Mouse (Mus musculus): ENCODE data around the gene Ndufaf7. TPM values are rescaled to one million over a fixed set of nuclear protein-coding genes. Genes with fewer than 3 reads are reported as not detected.

Ndufaf7 gene
- polyA plus RNA-seq, 1 experiment from 2014 or later, result 51.7 TPM

Other genes starting within 250 kb of the Ndufaf7 start
- 4.9 and 5.7 TPM in 2 replicates for gene Strn, start 199.9 kb upstream of the Ndufaf7 start, polyA plus RNA-seq (2015; fragmentation: Nextera tagmentation; extraction: Ambion mirVana)
- 10.0 and 13.3 TPM in 2 replicates for gene Heatr5b, start 101.8 kb upstream of the Ndufaf7 start, polyA plus RNA-seq (2015; fragmentation: Nextera tagmentation; extraction: Ambion mirVana)
- gene Gpatch11, start 101.6 kb upstream of the Ndufaf7 start, polyA plus RNA-seq (2015; fragmentation: Nextera tagmentation; extraction: Ambion mirVana), result 43.2 and 44.7 TPM in 2 replicates
- 16.0 and 16.4 TPM in 2 replicates for gene Eif2ak2, start 54.6 kb upstream of the Ndufaf7 start, polyA plus RNA-seq (2015; fragmentation: Nextera tagmentation; extraction: Ambion mirVana)
- 0.14 and 0.35 TPM in 2 replicates for gene Sult6b1, start 30.1 kb upstream of the Ndufaf7 start, polyA plus RNA-seq (2015; fragmentation: Nextera tagmentation; extraction: Ambion mirVana)
- gene Cebpzos, start 20.6 kb upstream of the Ndufaf7 start, polyA plus RNA-seq (2015; fragmentation: Nextera tagmentation; extraction: Ambion mirVana), result 113 and 115 TPM in 2 replicates
- gene Cebpz, start 70 bp upstream of the Ndufaf7 start, polyA plus RNA-seq (2015; fragmentation: Nextera tagmentation; extraction: Ambion mirVana), result 54.3 and 54.4 TPM in 2 replicates
- gene Prkd3, start 83.7 kb downstream of the Ndufaf7 start, polyA plus RNA-seq (2015; fragmentation: Nextera tagmentation; extraction: Ambion mirVana), result 32.6 and 34.5 TPM in 2 replicates
- gene Qpct, start 114.8 kb downstream of the Ndufaf7 start, polyA plus RNA-seq (2015; fragmentation: Nextera tagmentation; extraction: Ambion mirVana), result 13.9 and 14.6 TPM in 2 replicates

Data from stomach, embryonic 15.5 days (tissue).